Mouse (Mus musculus): ENCODE data around the gene Ccdc50.

The Ccdc50 gene

DNA sequence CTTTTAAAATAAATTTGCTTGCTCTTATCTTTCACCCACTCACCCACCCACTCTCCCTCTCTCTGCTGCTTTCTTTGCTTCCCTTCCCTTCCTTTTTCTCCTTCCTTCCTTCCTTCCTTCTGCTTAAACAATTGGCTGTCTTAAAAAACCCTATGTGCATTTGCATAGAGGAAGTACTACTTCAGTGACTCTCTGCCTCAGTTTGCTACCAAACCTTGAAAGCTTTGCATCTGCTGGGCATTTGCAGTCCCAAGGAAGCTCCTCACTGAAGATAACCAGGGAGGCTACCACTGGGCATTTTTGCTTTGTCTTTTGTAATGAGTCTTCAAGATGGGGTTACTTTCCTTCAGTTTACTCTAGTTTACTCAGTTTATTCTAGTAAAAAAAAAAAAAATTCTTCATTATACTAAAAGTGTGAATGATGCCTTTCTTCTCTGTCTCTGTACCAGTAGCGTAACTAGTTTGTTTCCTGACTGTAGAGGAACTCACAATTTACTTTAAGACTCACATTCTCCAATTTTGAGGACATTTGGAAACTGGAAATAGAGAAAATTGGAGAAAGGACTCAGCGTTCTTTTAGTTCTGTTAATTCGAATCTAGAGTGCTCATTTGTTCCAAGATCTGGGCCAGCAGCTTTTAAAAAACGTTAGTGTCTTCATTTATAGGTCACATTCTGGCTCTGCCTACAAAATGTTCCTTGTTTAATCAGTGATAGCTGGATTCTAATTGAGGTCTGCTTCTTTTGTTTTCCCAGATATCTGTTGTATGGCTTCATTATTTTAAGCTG lies 6.8 kb downstream of the Ccdc50 start:
- no peak for DNase-seq (ENCODE audit: low spot score in 2 of 2)

DNA sequence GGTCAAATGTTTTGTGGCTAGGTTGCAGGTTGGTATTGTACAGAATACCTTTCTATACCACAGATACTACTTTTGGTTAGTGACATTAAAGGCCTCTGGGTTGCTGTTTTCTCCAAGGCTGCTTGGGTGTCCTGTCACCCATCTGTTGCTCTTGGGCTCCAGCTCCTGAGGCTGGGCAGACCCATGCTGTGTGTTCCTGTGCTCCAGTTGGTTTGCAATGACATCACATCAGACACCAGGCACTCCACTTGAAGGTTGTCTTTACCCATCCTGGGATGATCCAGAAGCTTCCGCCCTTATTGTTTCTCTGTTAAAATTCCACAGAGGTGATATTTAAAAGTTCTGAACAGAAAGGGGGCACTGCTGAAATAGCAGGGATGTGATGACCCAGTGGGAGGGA lies 8.3 kb downstream of the Ccdc50 start:
- DNase-seq (ENCODE audit: low spot score in 2 of 2) = no peak

DNA sequence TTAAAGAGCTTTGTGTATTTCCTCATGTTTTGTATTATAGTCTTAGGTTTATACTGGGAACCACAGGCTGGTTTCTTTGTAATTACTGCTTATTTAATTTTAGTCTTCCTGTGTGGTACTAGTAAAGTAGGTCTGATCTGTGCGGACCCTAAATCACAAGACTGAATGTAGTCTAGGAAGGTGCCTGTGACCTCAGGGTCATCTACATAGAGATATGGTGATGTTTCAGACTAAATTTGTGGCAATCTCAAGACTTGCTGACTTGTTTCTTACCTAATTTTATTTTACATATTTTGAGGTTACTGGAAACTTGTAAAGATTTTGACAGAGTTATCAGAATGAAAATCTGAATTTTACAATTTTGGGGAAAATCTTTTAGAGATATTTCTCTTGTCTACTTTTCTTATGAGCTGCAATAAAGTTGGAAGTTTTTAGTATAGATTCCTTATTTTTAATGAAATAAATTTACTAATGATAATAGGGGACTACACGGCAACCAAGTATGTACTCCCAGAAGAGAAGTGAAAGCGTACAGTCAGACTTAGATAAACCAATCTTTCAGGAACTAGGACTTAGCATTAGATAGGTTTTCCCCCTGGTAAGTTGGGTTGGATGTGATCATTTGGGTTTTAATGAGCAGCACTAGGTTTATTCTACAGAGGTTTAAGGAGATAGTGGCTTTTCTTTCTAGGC lies 10.5 kb downstream of the Ccdc50 start:
- no peak for DNase-seq (ENCODE audit: low spot score in 2 of 2)

DNA sequence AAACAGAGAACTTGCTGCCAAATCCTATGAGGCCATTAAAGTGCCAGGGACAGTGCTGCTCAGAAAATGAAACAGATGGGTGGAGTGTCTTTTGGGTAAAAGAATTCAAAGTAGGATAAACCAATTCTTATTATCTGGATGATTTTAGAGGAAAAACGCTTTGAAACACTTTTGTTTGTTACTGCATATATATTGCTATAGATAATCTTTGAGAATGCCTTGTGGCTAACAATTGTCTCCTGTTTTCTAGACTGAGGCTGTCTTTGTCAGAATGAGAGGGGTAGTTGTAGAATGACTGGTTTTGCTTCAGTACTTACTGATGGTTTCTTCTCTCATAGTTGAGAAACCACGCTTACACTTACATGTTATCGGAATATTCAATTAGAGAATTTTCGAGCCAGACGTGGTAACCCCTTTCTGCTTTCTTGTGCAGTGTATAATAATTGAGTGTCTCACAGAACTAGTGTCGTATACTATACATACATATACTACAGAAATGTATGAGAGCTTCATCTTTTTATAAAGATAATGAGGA lies 11.1 kb downstream of the Ccdc50 start:
- DNase-seq (ENCODE audit: low spot score in 2 of 2) = no peak

DNA sequence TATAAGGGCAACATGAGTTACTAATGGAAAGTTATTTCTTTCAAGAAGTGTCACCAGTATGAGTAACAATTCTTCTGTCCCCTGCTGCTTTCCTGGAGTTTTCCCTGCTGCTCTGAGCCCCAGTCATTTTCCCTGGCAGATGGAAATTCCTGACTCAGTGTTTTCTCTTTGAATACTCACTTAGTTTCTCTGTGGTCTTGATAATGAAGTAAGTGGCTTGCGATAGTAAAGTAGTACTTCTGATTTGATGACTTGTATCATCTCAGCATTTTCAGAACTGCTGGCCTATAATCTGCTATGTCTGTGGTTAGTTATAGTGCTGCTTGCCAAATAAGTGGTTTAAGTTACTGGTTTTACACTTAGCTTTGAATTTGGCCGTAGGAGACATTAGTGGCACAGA lies 12.9 kb downstream of the Ccdc50 start:
- no peak for DNase-seq (ENCODE audit: low spot score in 2 of 2)

DNA sequence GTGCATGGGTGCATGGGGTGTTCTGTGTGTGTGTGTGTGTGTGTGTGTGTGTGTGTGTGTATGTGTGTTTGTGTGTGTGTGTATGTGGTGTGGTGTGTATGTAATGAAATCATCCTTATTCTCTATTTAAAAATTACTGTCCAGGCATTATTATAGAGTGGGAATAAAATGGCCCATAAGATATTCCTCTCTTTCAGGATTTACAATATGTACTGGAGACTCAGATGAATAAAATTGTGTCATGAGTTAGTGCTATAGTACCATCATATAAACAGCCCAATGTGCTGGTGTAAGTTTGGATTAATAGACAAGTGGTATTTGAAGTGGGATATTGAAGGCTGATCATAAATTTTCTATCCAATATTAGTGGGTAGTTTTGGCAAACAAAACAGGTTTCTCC lies 15.4 kb downstream of the Ccdc50 start:
- no peak for DNase-seq (ENCODE audit: low spot score in 2 of 2)

DNA sequence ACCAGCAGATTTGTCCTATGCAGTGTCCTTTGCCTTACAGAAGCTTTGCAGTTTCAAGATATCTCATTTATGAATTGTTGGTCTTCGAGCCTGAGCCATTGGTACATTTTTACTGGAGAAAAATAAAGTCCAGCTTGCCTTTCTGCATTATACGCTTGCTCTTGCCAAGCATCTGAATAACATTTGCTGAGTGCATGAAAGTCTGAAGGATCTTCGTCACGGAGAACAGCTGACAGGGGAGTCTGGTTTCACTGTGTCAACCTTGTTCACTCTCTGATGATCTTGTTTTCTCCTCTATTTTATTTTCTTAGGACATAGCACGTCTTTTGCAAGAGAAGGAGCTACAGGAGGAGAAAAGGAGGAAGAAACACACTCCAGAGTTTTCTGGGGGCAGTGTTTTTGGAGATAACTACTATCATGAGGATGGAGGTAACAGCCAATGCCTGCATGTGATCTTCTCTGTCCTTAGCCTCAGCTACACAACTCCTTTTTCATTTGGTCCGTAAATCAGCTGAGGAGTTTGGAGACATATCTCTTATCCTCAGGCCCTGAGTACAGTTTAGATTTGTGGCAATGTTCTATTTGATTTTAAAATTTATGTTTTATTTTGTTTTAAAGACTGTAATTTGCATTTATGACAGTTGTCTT lies 28.4 kb downstream of the Ccdc50 start:
- DNase-seq (ENCODE audit: low spot score in 2 of 2) = no peak

DNA sequence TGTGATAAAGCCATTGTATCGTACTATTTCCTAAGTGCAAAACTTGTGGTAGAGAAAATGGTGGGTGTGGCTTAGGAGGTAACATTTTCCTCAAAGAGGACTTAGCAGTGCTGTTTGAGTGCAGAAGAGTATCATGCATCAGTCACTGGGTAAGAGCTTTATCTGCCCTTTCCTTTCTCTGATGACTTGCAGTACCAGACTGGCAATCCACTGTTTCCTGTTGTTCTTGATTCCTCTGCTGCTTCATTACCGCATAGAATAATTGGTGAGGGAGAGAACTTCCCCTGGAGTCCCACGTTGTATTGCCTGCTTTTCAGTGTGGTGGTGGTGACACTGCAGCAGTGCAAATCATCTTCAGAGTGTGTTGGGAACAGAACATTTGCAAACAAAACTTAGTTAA lies 29.0 kb downstream of the Ccdc50 start:
- no peak for DNase-seq (ENCODE audit: low spot score in 2 of 2)

DNA sequence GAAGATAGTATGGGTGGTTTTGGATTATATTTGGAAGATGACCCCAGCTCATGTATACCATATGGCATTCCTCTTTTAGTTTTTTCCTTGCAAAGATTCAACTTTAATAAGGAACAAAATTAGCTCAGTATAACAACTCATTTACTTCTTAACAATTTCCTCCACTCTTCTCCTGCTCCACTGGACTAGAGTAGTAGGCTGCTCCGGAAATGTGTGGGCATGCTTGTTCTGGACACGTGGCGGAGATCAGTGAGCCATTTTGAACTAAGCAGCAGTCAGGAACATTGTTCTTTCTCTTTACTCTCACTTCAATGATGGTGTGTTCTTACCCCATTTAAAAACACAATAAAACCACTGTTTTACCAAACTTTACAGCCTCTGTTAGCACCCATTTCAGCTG lies 32.3 kb downstream of the Ccdc50 start:
- DNase-seq (ENCODE audit: low spot score in 2 of 2) = no peak

DNA sequence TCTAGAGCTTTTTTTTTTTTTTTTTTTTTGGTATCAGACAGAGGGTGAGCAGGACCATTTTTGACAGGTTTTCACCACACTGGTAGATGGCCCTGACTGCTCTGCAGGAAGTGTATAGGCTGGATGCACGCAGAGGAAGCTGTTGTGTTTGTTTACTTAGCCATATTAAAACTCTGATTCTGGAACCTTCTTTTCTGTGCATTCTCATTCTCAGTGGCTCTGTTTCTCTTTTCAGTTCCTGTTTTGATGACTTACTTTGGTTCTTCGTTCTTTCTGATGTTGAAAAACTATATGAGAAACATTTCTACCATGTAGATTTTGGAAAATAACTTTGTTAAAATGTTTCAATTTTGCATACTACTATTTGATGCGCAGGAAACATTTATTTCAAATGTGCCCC lies 46.4 kb downstream of the Ccdc50 start:
- no peak for DNase-seq (ENCODE audit: low spot score in 2 of 2)

DNA sequence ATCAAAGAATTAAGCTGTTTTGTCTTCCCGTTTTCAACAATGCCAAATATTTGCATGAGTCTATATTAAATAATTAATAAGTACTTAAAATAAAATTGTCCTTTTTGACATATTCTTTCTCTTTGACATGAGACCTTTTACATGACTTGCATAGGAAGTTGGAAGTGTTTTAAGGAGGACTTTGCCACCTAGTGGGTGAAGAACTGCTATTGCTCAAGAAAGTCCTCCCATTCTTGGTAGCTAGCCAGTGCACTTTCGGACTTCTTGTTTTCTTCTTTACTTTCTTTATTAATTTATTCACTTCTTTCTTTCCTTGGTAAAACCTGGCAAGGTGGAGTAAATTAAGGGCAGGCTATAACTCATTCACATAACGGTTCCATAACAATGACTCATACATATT lies 55.3 kb downstream of the Ccdc50 start:
- no peak for DNase-seq (ENCODE audit: low spot score in 2 of 2)

DNA sequence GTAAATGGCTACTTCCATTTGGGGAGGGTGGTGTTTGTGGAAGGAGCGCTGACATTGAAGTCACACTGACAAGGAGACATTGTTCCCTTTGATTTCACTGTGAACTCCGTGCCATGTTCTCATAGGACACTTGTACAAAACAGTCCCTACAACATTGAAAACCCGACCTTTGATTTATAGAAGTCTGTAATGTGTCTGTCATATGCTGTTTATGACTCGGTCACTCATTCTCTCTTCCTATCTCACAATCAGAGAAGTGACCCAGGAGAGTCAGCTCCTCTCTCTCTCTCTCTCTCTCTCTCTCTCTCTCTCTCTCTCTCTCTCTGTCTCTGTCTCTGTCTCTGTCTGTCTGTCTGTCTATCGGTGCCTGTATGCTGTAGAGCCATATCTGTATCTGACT lies 60.7 kb downstream of the Ccdc50 start:
- DNase-seq (ENCODE audit: low spot score in 2 of 2) = no peak

DNA sequence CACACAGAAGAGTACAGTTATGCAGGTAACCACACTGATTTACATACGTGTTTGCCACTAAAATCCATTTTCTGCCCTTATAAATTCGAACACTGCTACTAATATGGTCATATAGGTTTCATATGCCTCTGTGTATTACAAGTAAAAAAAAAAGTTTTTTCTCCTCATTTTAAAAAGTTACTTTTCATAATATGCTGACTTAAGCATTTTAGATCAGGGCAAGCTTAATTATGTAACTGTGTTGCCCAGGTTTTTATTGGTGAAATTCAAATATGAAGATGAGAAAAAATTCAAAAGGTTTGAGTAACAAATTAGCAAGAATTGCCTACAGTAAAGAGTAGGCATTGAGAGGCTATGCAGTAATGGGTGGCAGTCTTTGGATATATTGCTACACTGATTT lies 62.0 kb downstream of the Ccdc50 start:
- DNase-seq (ENCODE audit: low spot score in 2 of 2) = no peak

DNA sequence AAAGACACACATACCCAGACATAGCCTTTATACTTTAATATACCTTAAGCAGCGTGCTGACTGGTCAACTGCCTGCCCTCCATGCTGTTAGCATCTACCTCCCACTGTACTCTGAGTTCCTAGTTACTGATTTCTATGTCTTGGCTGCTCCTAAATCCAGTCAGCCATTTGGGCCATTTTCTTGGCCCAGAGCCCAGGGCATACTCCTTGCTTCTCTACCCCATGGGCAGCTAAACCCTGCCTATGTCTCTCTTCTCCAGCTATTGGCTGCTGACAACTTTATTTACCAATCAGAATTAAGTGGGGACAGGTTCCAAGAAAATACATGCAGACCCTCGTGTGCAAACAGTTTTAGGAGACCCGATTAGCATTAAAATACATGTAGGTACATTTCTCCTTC lies 64.7 kb downstream of the Ccdc50 start:
- DNase-seq (ENCODE audit: low spot score in 2 of 2) = no peak

DNA sequence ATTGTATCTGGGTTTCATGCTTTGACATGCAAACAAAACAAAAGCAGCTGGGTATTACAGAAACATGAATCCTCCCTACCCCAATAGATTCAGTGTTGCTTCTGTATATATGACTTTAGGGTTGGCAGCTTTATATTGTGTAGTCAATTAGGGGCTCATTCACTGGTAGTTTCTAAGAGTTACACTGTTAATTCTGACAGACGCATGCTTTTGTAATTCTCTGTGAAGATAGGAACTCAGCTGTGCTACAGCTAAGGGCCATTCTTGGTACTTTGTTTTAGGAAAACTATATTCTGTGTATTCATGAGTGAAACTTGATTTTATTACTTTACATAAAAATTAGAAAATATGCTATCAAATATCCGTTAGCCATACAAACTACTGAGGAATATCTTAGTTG lies 65.2 kb downstream of the Ccdc50 start:
- no peak for DNase-seq (ENCODE audit: low spot score in 2 of 2)

DNA sequence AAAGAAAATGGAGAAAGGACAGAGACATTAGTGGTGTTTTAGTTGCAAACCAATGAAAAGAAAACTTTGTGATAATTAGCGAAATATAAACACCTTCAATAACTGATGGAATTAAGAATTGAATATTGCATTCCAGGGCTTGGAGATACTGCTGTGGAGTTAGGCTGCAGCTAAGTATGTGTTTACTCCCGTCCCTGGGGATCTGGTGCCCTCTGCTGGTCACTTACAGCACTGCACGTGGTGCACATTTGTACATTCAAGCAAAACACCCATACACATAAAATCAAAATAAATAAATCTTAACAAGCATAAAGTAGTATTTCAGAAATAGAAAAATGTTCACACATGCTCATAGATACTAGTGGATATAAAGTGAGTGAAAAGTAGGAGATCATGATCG lies 68.6 kb downstream of the Ccdc50 start:
- DNase-seq (ENCODE audit: low spot score in 2 of 2) = peak; percentile 53 to 72

DNA sequence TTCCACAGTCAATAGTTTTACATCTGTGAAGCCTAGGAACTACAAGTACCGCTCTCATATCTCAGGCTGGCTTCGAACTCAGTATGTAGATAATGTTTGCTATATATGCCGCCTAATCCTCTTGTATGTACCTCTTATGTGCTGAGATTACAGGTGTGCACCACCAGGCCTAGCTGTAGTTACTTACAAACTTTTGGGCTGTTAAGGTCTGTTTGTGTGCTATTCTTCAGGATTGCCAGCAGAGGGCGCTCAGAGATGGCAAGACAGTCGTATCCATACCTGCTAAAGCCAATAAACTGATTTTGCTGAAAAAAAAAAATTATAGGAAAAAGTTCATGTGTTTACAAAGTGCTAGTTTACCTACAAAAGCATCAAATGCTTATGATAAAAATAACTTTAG lies 80.1 kb downstream of the Ccdc50 start:
- peak in 1 of 2 experiments; percentile 5 for DNase-seq (ENCODE audit: low spot score in 2 of 2)

DNA sequence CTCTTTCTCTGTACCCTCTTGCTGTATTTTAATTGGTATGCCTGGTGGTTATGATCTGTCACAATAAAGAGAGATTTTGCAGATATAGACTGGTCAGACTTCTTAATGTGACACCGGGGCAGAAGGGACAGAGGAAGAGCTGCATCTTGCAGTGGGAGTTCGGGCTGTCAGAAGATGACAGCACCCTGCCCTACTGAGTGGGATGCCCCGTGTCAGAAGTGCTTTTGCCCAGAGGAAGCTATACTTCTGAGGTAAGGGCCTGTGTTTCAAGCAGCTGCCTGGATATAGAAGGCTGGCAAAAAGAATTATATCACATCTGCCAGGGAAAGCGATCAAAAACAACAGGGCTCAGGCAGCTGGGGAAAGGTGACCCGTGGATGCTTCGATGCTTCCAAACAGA lies 82.7 kb downstream of the Ccdc50 start:
- no peak for DNase-seq (ENCODE audit: low spot score in 2 of 2)

DNA sequence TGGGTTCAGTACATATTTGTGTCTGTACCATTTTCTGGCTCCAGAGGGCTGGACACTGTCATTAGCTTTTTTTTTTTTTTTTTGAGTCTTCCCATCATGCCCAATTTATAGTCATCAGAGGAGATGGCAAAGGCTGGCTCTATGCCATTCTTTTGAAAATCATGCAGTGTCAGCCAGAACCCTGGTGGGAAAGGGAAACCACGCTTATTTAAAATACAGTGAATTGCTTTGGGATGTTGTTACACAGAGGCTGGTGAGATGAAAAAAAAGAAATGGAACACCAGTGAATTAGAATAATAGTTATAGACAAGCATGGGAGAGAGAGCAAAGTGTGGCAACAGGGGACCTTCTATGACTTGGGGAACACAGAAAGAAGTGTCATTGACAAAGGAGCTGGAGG lies 95.2 kb downstream of the Ccdc50 start:
- no peak for DNase-seq (ENCODE audit: low spot score in 2 of 2)

Measured in urinary bladder, postnatal 36 days (tissue).